Comparison of ENCODE assay signal across 9 mouse cellular contexts in the genomic region with DNA sequence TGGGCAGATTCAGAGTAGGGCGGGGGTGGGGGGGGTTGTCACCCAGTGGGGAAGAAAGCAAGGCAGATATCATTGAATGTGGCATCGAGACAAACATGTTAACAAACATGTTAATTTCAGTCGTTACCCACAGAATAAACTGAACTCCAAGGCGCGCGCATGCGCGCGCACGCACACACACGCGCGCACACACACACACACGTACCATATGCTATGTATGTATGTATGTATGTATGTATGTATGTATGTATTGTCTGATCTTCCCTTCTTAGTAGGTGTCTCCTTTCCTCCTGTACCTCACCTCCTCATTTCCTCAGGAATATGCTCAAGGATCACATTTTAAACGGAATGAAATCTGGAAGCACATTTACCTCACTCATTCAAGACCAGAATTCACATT. TPM values are rescaled to one million over a fixed set of nuclear protein-coding genes. Genes with fewer than 3 reads are reported as not detected.
DNase-seq lines count a peak whose midpoint lies in the region; ATAC-seq and TF ChIP-seq lines count a peak whose summit lies in the region.
"Had no signal": no experiment of that assay in that cellular context is flagged by ENCODE, and none has a peak within 500 bp of the region (broad histone marks: within the 10 kb centered on the region; RNA-seq: fewer than 3 reads in every experiment).

A gene (minus strand): TSS at position 175 of the 400 bp plus-strand sequence.

- peaks cover 2% of the 10 kb centered on the region for H3K36me3 ChIP-seq in megakaryocyte, embryonic 14.5 days (replicated peaks; ENCODE audit: low read length)
- peaks cover 22% of the 10 kb centered on the region for H3K36me3 ChIP-seq in limb, embryonic 12.5 days
- 0 out of 2 replicates have a peak, but pooled peaks cover 3% of the 10 kb centered on the region for H3K36me3 ChIP-seq in stomach, postnatal 0 days (ENCODE audit: control insufficient read depth, insufficient read depth, low read length)

- TF ChIP-seq EP300 in stomach, postnatal 0 days (optimal IDR thresholded peaks at IDR 0.05): no peak

- H3K9me3 ChIP-seq in megakaryocyte, embryonic 14.5 days: peaks cover 6% of the 10 kb centered on the region; the same call in 1 of the 2 replicates
- no peaks in the 10 kb centered on the region for H3K9me3 ChIP-seq in limb, embryonic 12.5 days
- no peaks in the 10 kb centered on the region for H3K9me3 ChIP-seq in stomach, postnatal 0 days (ENCODE audit: control insufficient read depth, low read length)

- no peak for ATAC-seq in megakaryocyte, adult 5-6 weeks (ENCODE audit: poor library complexity, severe bottlenecking)
- ATAC-seq in limb, embryonic 12.5 days (ENCODE audit: insufficient number of reproducible peaks, insufficient read depth, low FRiP score, low TSS enrichment, low read depth): no peak
- no peak for ATAC-seq in stomach, postnatal 0 days (ENCODE audit: low FRiP score, low TSS enrichment)
- no peak for ATAC-seq in monocyte, adult 5-6 weeks (replicated peaks; ENCODE audit: insufficient number of reproducible peaks, low FRiP score, low TSS enrichment, poor library complexity, severe bottlenecking)

- no peak for DNase-seq in gastrocnemius, adult 2 months
- no peak for DNase-seq in gastrocnemius, adult 8-10 months (ENCODE audit: low spot score in 2 of 2)
- DNase-seq in stomach, postnatal 0 days (ENCODE audit: low spot score): no peak
- DNase-seq in embryo, embryonic 9.5 days (ENCODE audit: extremely low spot score): no peak

- intact Hi-C loops in gastrocnemius, adult 2 months (cut with DNase I): no loop called here

- WGBS in limb, embryonic 12.5 days: 75% methylated on average over 15 of the region's 15 CpGs
- WGBS in stomach, postnatal 0 days: 70% methylated on average over 15 of the region's 15 CpGs

- peak within 1 kb of the TSS; percentile 97 for H3K4me2 ChIP-seq in limb, embryonic 12.5 days
- H3K4me2 ChIP-seq in stomach, postnatal 0 days (replicated peaks; ENCODE audit: low read depth): peak within 1 kb of the TSS; percentile 72

- TF ChIP-seq CTCF in gastrocnemius, adult 2 months (IDR thresholded peaks at IDR 0.05): no peak
- TF ChIP-seq CTCF in stomach, postnatal 0 days (IDR thresholded peaks at IDR 0.05; ENCODE audit: low read depth): no peak

- peak within 1 kb of the TSS; percentile 53 for H3K4me3 ChIP-seq in gastrocnemius, adult 2 months
- H3K4me3 ChIP-seq in megakaryocyte, embryonic 14.5 days (replicated peaks): peak within 1 kb of the TSS; percentile 87
- peak within 1 kb of the TSS; percentile 53 for H3K4me3 ChIP-seq in limb, embryonic 12.5 days (replicated peaks)
- peak within 1 kb of the TSS; percentile 35 for H3K4me3 ChIP-seq in stomach, postnatal 0 days (ENCODE audit: low read depth, low read length)
- H3K4me3 ChIP-seq: myocyte had no signal

- H3K27me3 ChIP-seq in megakaryocyte, embryonic 14.5 days (replicated peaks): peaks cover 24% of the 10 kb centered on the region
- H3K27me3 ChIP-seq in limb, embryonic 12.5 days: no peaks in the 10 kb centered on the region
- H3K27me3 ChIP-seq in stomach, postnatal 0 days (ENCODE audit: control insufficient read depth, insufficient read depth, low read length): no peaks in the 10 kb centered on the region

- H3K9ac ChIP-seq in limb, embryonic 12.5 days (replicated peaks): peak within 1 kb of the TSS; percentile 60
- peak within 1 kb of the TSS; percentile 53; the same call in 1 of the 2 replicates for H3K9ac ChIP-seq in stomach, postnatal 0 days (ENCODE audit: low read length)

- no peak within 1 kb of the TSS for H3K27ac ChIP-seq in gastrocnemius, adult 2 months
- no peak within 1 kb of the TSS for H3K27ac ChIP-seq in limb, embryonic 12.5 days
- no peak within 1 kb of the TSS for H3K27ac ChIP-seq in stomach, postnatal 0 days (replicated peaks)

- H3K4me1 ChIP-seq in megakaryocyte, embryonic 14.5 days: peaks cover 9% of the 10 kb centered on the region
- peaks cover 13% of the 10 kb centered on the region for H3K4me1 ChIP-seq in limb, embryonic 12.5 days (replicated peaks)
- no peaks in the 10 kb centered on the region for H3K4me1 ChIP-seq in stomach, postnatal 0 days (replicated peaks; ENCODE audit: control insufficient read depth, insufficient read depth)

RNA-seq across cellular contexts. Expression of the gene that starts here (rescaled TPM):
- total RNA-seq in gastrocnemius, adult 2 months (2021): under 1 TPM in 1 of 2 experiments, not detected in 1; 0.11 TPM
- total RNA-seq in gastrocnemius, adult 8-10 months (2022): under 1 TPM in 1 of 4 experiments, not detected in 3; 0.10 TPM
- 0.13 TPM in 1 of 2 replicates, not detected in the other for polyA plus RNA-seq in megakaryocyte, embryonic 14.5 days (2012; ENCODE audit: insufficient read depth, low replicate concordance)
- 0.32 and 2.2 TPM in 2 replicates for total RNA-seq in megakaryocyte, adult 5-6 weeks (2015)
- 0.40 and 0.65 TPM in 2 replicates for total RNA-seq in megakaryocyte, adult 5-6 weeks (2017)
- polyA plus RNA-seq in limb, embryonic 12.5 days (2016; fragmentation: Nextera tagmentation; extraction: Ambion mirVana): 0.55 and 1.1 TPM in 2 replicates
- polyA plus RNA-seq in stomach, postnatal 0 days (2015; fragmentation: Nextera tagmentation; extraction: Ambion mirVana): 0.05 and 0.08 TPM in 2 replicates
- 0.29 to 1.4 TPM (median 0.38 TPM) in 3 replicates for total RNA-seq in monocyte, adult 5-6 weeks (2017)

Comparison
In these comparisons a context has a peak if more than half of its experiments do, and no peak if none do; other contexts are left out.
1. H3K4me3 ChIP-seq: peak in every context shown above with its lines; median percentile 87 in megakaryocyte, embryonic 14.5 days; 53 in gastrocnemius, adult 2 months; 53 in limb, embryonic 12.5 days; 35 in stomach, postnatal 0 days.